Mouse (Mus musculus) limb, embryonic 14.5 days (tissue): Measurements from ENCODE around the gene Tgif1. TPM values are rescaled to one million over a fixed set of nuclear protein-coding genes. Genes with fewer than 3 reads are reported as not detected.

Experiments used
- ATAC-seq: fragments of 200-750 bp; cut with Nextera tagmentation; 2 replicates; pipeline ENCODE4 v1.8.0; 2017; ENCODE audit warnings: low read depth, moderate number of reproducible peaks, moderate TSS enrichment; ENCODE audit not compliant: low FRiP score
- DNase-seq: peaks from one replicate; pipeline ENCODE4 v3.0.0-alpha.2; 2015; ENCODE audit warnings: low spot score
- H3K27ac ChIP-seq: fragments of 300-500 bp; sonication (generic); replicated peaks from 2 replicates; pipeline ENCODE4 v1.5.1; 2014; ENCODE audit warnings: low read depth, mild to moderate bottlenecking, low read length, moderate library complexity, mixed read lengths
- H3K27me3 ChIP-seq: fragments of 300-500 bp; sonication (generic); 2 replicates; pipeline ENCODE4 v1.6.1; 2014; ENCODE audit warnings: low read length, mixed read lengths; ENCODE audit not compliant: control insufficient read depth, insufficient read depth
- H3K36me3 ChIP-seq: fragments of 300-500 bp; sonication (generic); 2 replicates; pipeline ENCODE4 v1.6.1; 2014; ENCODE audit warnings: mild to moderate bottlenecking, low read length, moderate library complexity, mixed read lengths; ENCODE audit not compliant: control insufficient read depth, insufficient read depth
- H3K4me1 ChIP-seq: fragments of 300-500 bp; sonication (generic); 2 replicates; pipeline ENCODE4 v1.6.1; 2014; ENCODE audit warnings: antibody characterized with exemption, low read length, mixed read lengths; ENCODE audit not compliant: control insufficient read depth, insufficient read depth
- H3K4me2 ChIP-seq: fragments of 300-500 bp; sonication (generic); replicated peaks from 2 replicates; pipeline ENCODE4 v1.6.1; 2014; ENCODE audit warnings: low read depth, mild to moderate bottlenecking, low read length, moderate library complexity; ENCODE audit not compliant: severe bottlenecking
- H3K4me3 ChIP-seq: fragments of 300-500 bp; sonication (generic); replicated peaks from 2 replicates; pipeline ENCODE4 v1.5.1; 2014; ENCODE audit warnings: low read length
- H3K9ac ChIP-seq: fragments of 300-500 bp; sonication (generic); 2 replicates; pipeline ENCODE4 v1.6.1; 2014; ENCODE audit warnings: mild to moderate bottlenecking, low read depth, low read length, moderate library complexity; ENCODE audit not compliant: severe bottlenecking
- H3K9me3 ChIP-seq: fragments of 300-500 bp; sonication (generic); 2 replicates; pipeline ENCODE4 v1.6.1; 2016; ENCODE audit warnings: low read length; ENCODE audit not compliant: control insufficient read depth
- POLR2A ChIP-seq: fragments of 200-500 bp; IDR thresholded peaks from 2 replicates; pipeline ENCODE4 v1.8.0; 2012; ENCODE audit warnings: inconsistent platforms, mild to moderate bottlenecking, moderate library complexity, borderline replicate concordance; ENCODE audit not compliant: insufficient read depth, insufficient read length; ENCODE audit errors: extremely low read depth
- WGBS: fragments of 180-500 bp; shearing (Covaris S2); extraction: QIAGEN DNeasy Blood & Tissue Kit; methylation state at CpG from one replicate; pipeline ENCODE4 v1.1.7; 2014; 5-methylcytosine and 5-hydroxymethylcytosine counted together
- polyA plus RNA-seq, 2 experiments: library from polyadenylated mRNA; depleted of rRNA in 1 of 2; stranded (reverse) in 1 of 2; unstranded in 1 of 2; fragments of >200 nt; fragmentation: Nextera tagmentation in 1 of 2; extraction: Ambion mirVana in 1 of 2; gene quantifications; 2 replicates each; pipeline versions ENCODE4 v1.2.1 to v1.2.3; 2012 to 2014

The Tgif1 gene
- polyA plus RNA-seq, 2 experiments, result 52.7 to 64.8 TPM

DNA sequence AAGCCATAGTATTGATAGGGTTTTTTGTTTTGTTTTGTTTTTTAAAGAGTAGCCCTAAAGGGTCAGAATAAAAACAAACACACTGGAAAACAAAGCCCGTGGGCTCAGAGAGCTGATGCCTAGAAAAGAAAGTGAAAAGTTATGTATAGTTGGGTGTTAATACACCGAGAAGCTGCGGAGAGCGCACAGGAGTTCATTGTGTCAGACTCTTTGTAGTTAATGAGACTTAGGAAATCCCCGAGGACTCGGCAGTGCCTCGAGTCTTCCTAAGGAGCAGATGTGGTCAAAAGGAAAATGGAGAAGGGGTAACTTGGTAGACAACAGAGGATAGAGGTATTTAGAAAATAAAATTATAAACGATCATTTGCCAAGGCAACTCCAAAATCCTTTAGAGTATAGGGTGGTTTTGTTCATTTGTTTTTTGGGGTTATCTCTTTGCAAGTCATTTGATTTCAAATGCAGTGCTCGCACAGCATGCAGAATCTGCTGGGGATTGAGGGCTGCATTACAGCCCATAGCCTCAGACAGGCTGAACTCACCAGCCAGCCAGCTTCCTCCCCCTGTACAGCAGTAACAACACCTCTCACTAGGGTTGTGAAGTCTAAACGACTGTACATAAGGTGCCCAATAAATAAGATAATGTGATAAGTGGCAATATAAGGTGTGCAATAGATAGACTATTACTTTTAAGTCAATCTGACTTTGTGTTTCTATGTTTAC lies 18.1 kb downstream of the Tgif1 start:
- Histone ChIP-seq H3K4me1 (peaks cover 11% of the 10 kb centered on the region), H3K27me3 (no peaks in the 10 kb centered on the region; the same call in 1 of the 2 replicates), H3K4me3 (peak overlapping the region; percentile 35), H3K27ac (no peak overlapping the region), H3K36me3 (peaks cover 10% of the 10 kb centered on the region; the same call in 1 of the 2 replicates), H3K9ac (no peak overlapping the region), H3K4me2 (peak overlapping the region; percentile 63), H3K9me3 (no peaks in the 10 kb centered on the region)
- no peak for ATAC-seq
- 4% methylated on average over 10 of the region's 10 CpGs for WGBS
- TF ChIP-seq POLR2A, result no peak
- DNase-seq, result no peak

DNA sequence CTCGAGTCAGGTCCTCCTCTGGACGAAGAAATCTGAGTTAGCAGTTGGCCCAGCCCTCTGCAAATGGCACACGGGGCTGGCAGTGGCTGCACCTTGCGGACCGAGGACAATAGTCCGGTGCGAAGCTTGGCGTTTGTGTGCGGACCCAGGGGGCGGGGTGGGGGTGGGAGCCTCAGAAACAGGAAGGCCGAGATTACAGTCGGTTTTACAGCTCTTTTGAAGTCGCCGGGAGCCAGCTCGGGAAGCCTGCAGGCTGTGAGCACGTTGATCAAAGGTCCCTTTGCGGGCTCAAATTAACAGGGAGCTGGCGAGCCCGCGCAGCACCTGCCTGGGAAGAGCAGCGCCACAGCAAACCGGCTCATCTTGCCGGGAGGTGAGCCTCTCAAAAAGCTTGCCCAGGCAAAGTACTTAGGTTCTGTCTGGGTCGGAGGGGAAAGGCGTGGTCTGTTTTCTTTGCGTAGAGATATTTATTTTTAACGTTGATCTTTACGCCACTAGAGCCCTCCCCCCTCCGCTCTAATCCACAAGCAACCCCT lies 18.8 kb downstream of the Tgif1 start:
- under 1% methylated on average over 29 of the region's 29 CpGs for WGBS
- peaks cover 3% of the 10 kb centered on the region; the same call in 1 of the 2 replicates for H3K36me3 ChIP-seq
- no peak overlapping the region for H3K27ac ChIP-seq
- peaks cover 11% of the 10 kb centered on the region for H3K4me1 ChIP-seq
- TF ChIP-seq POLR2A, result no peak
- peak overlapping the region; percentile 35 for H3K4me3 ChIP-seq
- H3K4me2 ChIP-seq, result peak overlapping the region; percentile 63
- H3K9ac ChIP-seq, result peak overlapping the region; percentile 31; the same call in 1 of the 2 replicates
- ATAC-seq (peak; percentile 47; the same call in 1 of the 2 replicates), DNase-seq (peak; percentile 8)
- no peaks in the 10 kb centered on the region for H3K9me3 ChIP-seq
- no peaks in the 10 kb centered on the region; the same call in 1 of the 2 replicates for H3K27me3 ChIP-seq

DNA sequence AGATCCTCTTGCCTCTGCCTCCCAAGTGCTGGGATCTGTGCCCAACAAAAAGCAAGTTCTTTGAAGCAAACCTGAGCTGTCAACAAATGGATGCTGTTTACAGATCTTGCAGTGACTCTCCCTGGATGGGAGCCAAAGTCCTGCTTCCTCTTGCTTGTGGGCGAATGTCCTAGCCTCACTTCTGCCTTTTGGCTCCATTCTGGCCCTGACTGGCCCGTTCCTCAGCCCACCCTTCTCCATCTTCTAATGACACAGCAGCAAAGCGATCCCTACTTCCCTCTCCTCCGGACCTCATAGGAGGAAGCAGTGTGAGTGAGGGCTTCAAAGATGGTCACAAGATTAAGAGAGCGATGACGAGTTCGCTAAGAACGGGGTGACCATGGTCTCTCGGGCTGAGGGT lies 20.8 kb downstream of the Tgif1 start:
- 85% methylated on average over 9 of the region's 9 CpGs for WGBS
- ATAC-seq, result no peak
- H3K36me3 ChIP-seq, result no peaks in the 10 kb centered on the region

DNA sequence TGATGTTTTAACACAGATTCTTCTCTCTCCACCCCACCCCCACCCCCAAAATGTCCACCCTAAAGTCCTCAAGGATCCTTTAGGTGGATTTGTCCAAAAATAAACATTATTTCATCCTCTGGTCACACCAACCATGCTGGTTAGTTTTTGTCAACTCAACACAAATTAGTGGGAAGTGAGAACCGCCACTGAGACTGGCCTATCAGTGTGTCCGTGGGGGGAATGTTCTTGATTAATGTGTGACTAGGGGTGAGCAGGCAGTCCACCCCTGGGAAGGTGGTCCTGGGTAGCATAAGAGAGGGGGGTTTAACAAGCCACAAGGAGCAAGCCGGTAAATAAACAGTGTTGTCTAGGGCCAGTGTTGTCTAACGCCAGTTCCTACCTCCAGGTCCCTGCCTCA lies 21.8 kb downstream of the Tgif1 start:
- WGBS, result 70% methylated on average over 4 of the region's 4 CpGs
- Histone ChIP-seq H3K4me2 (no peak overlapping the region), H3K4me1 (peaks cover 11% of the 10 kb centered on the region), H3K4me3 (no peak overlapping the region), H3K9ac (no peak overlapping the region), H3K36me3 (no peaks in the 10 kb centered on the region), H3K27ac (no peak overlapping the region), H3K27me3 (no peaks in the 10 kb centered on the region; the same call in 1 of the 2 replicates), H3K9me3 (no peaks in the 10 kb centered on the region)
- ATAC-seq (no peak), DNase-seq (no peak)
- no peak for TF ChIP-seq POLR2A

More for the DNA sequence above, 20.8 kb downstream of the Tgif1 start:
- Histone ChIP-seq H3K27me3 (no peaks in the 10 kb centered on the region; the same call in 1 of the 2 replicates), H3K9ac (no peak overlapping the region), H3K9me3 (no peaks in the 10 kb centered on the region), H3K27ac (no peak overlapping the region), H3K4me1 (peaks cover 11% of the 10 kb centered on the region), H3K4me2 (no peak overlapping the region), H3K4me3 (no peak overlapping the region)
- no peak for DNase-seq
- TF ChIP-seq POLR2A, result no peak

DNA sequence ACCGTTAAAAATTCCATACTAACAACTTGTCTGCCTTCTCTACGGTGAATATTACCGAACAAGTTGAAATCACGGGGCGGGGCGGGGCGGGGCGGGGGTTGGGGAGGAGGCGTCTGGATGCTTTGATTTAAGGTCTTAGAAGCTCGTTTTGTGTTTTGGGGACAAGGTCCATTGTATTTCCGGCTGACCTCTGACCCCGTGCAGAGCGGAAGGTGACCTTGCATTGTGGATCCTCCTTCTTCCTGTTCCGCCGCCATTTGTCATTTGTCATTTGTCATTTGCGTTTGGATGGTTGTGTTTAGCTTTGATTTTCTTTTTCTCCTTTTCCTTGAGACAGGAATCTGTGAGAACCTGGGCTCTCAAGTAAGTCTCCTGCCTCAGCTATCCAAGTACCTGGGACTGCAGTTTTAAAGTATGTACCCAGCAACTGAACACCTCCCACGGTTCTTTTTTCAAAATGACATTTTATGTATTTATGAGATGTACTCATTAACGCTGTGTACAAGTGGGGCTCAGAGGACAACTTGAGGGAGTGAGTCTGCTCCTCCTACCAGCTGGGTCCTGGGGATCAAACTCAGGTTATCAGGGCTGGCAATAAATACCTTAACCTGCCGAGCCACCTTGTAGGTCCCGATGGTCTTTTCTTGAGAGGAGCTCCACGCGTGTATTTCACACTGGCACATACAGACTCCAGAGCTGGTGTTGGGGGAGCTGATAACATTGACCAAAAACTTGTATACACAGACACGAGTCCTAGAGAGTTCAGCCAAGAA lies 23.2 kb downstream of the Tgif1 start:
- Histone ChIP-seq H3K4me3 (no peak overlapping the region), H3K4me1 (peaks cover 9% of the 10 kb centered on the region), H3K36me3 (no peaks in the 10 kb centered on the region), H3K9ac (no peak overlapping the region), H3K27ac (no peak overlapping the region), H3K9me3 (no peaks in the 10 kb centered on the region), H3K27me3 (no peaks in the 10 kb centered on the region), H3K4me2 (no peak overlapping the region)
- 80% methylated on average over 23 of the region's 23 CpGs for WGBS
- no peak for DNase-seq
- no peak for TF ChIP-seq POLR2A
- no peak for ATAC-seq
